Mouse (Mus musculus) CD4-positive helper T cell, adult 2 months (primary cell): ENCODE measurements around the gene Hemk1.

Source experiments
- DNase-seq: peaks from one replicate; pipeline ENCODE4 v3.0.0-alpha.2; 2012; ENCODE audit warnings: low read depth, missing footprints, low spot score

Hemk1 gene

GRCm38 (mm10) chr9:107343146-107343943 lies 5.2 kb upstream of the Hemk1 start:
- DNase-seq = no peak

DNA sequence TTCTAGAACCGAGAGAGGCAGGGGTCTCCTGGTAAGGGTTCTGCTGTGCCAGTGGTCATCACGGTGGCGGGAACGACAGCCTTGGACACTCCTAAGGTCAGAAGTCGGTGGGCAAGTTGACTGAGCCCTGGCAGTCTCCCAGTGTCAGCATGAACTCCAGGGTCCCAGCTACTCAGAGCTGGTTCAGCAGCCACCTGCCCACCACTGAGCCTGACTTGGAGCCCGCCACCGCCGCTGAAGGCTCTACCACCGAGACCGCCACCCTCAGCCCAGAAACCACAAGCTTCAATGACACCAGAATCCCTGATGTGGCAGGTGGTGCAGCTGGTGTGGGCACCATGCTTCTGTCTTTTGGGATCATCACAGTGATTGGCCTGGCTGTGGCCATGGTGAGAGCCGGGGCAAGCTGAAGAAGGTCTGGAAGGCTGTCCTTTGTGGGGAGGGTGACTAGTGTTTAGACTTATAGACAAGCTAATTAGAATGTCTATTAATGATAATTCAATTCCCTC lies 4.1 kb upstream of the Hemk1 start:
- DNase-seq = no peak

DNA sequence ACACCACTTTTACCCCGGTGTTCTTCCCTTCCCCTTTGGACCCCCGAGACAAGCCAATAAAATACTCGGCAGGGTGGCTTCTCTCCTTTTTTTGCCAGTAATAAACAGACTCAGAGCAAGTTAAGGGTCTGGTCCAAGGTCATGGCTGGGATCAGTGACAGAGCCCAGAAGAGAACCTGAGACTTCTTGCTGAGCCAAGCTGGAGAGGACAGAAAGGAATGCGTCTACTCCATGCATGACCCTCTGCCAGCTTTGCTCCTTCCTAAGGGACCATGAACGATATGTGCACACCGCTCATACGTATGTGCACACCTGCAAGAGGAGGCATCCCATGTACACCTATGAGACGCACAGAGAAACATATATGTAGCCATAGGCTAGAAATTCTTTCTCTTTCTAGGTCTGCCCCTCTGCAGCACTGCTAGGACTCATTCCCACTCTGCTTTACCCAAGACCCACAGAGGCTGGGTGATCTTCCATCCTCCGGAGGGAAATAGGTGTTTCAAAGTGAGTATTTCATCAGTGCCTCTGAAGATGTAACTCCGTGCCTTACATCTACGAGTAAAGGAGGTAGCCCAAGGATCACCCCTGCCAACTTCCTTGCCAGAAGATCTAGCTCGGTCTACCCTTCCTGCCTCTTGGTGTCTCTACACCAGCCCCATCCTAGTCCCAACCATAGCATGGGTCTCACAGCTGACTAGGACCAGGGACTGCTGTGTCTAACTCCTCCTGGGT lies 2.9 kb upstream of the Hemk1 start:
- DNase-seq = no peak

GRCm38 (mm10) chr9:107340267-107340859 lies 2.2 kb upstream of the Hemk1 start, which contains the start of gene 6430571L13Rik:
Gene 6430571L13Rik (plus strand): TSS chr9:107340602.
- DNase-seq = peak; percentile 91

GRCm38 (mm10) chr9:107336386-107336785 lies 1.8 kb downstream of the Hemk1 start:
- DNase-seq = no peak

DNA sequence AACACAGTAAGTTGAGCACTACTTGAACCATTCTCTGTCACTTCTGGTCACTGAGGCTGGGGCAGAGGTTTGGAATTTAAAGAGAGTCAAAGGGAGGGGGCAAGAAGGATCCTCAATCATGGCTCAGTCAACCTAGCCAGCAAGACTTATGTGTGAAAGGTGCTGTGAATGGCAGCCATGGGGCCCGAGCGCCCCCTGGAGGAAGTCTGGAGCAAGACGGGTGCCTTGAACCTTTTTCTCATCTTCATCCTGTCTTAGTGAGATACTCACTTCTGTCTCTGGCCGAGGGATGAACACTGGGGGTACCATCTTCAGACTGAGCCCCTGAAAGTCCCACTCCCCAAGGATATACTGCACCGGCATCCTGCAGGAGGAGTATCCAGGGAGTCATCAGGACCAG lies 2.2 kb downstream of the Hemk1 start:
- DNase-seq = peak; percentile 84

DNA sequence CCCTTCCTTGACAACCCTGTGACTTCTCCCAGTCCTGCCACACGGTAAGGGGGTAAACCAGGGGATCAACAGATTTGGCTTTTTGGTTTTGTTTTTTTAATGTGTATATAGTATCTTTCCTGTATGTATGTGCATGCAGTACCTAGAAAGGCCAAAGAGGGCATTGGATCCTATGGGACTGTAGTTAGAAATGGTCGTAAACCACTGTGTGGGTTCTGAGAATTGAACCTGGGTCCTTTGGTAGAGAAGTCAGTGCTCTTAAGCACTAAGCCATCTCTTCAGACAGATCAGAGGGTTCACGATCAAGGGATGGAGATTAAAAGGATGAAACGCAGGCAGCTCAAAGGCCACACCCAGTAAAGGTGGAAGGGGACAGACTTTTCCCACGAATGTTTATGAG lies 3.1 kb downstream of the Hemk1 start:
- DNase-seq = peak; percentile 58

DNA sequence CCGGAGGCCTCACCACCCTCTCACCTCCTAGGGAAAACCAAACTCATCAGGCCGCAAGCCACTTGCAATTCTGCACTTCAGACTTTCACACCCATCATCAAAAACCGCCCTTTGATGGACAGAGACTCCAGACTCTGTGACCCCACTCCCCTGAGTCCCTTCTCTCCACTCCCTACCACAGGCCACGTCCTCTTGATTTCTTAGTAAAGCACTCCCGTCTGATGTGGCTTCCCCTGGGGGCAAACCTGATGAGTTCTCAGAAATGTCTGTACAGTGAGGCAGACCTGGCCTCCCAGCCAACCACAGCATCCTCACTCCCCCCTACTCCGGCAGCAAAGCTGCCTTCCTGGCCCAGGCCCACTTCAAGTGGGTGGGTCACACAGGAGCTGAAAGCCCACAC lies 3.8 kb downstream of the Hemk1 start:
- peak; percentile 85 for DNase-seq

GRCm38 (mm10) chr9:107333686-107334085 lies 4.5 kb downstream of the Hemk1 start:
- DNase-seq = peak; percentile 72

DNA sequence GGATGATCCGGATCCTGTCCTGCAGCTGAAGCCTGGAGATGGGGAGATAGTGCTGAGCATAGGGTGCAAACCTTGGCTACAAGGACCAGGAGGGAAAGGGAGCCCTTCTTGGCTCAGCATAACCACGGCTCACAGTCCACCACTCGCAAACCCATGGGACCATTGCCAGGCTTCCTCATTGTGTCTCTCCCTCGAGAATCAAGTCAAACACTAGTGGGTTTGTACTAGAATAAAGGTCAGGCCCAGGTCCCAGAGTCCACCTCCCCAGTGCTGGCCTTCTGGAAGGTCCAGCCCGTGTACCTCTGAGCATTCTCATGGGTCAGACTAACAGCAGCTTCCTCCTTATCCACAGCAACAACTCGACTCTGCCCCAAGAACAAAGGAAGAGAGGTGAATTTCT lies 7.4 kb downstream of the Hemk1 start:
- DNase-seq = no peak

- DNase-seq = no peak
These were observed 10.1 kb downstream of the Hemk1 start for GRCm38 (mm10) chr9:107327879-107328620.

GRCm38 (mm10) chr9:107325904-107326303 lies 12.2 kb downstream of the Hemk1 start:
- DNase-seq = no peak

DNA sequence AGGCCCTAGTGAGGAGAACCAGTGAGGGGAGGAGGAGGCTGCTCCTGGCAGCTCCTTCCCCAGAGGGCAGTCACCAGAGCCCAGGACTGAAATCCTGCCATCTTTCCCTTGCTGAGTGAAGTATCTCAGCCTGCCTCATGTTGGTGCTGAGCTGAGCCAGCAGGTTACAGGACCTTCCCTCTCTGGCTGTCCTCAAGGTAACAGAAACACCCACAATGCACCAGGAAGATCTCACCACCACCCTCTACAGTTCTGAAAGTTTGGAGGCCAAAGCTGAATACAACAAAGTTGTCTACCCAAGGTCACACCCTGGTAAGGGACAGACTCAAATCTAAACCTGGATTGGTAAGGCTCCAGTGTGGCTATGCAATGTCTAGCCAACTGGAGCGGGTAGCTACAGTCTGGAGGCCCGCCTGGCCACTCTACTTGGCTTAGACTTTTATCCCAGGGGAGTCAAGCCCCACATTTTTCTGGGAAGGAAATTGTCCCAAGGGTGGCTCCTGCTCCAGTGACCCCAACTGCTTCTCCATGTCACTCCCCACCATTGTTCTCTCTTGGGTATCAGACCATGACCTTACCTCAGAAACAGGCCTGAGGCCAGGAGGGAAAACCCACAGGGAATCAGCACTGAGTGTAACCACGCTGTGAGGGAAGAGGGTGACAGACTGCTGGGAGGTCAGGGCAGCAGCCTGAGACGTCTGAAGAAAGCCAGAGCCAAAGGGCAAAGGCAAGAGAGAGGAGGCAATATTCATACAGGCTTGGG lies 13.2 kb downstream of the Hemk1 start:
- no peak for DNase-seq

DNA sequence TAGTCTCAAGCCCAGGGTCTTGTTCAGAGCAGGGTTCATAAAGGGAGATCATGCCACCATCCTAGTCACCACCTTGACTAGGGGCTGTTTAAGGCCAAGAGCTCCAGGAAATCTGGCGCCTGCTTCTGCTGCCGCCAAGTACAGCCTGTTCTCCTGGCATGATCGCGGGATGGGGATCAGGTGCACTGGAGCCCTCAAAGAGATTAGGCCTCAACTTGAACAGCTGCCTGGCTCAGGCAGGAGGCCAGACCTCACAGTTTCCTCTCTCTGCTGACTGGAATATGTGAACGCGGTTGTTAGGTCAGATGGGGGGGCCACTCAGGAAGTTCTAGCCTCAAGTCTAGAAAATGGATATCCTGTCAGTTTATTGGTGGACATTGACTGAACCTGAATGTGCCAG lies 14.6 kb downstream of the Hemk1 start:
- DNase-seq = no peak

GRCm38 (mm10) chr9:107322461-107323050 lies 15.6 kb downstream of the Hemk1 start:
- no peak for DNase-seq

DNA sequence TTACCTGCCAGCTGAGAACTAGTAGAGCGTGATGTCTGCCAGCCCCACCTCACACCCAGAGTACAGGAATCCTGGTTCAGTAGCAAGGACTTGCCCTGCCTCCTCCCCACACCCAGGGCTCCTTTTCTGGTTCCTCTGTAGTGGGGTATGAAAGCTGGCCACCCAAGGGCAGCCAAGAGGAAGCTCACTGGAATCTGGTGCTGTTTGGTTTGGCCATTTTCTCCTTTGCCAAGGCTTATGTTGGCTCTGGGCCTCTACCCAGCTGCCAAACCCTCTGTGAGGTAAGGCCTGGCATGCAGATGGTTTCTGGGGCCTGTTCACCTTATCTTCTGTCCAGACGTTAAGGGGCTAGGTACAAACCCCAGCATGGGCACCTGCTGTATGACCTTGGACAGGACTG lies 22.4 kb downstream of the Hemk1 start:
- DNase-seq = no peak

GRCm38 (mm10) chr9:107313926-107314325 lies 24.2 kb downstream of the Hemk1 start:
- no peak for DNase-seq

DNA sequence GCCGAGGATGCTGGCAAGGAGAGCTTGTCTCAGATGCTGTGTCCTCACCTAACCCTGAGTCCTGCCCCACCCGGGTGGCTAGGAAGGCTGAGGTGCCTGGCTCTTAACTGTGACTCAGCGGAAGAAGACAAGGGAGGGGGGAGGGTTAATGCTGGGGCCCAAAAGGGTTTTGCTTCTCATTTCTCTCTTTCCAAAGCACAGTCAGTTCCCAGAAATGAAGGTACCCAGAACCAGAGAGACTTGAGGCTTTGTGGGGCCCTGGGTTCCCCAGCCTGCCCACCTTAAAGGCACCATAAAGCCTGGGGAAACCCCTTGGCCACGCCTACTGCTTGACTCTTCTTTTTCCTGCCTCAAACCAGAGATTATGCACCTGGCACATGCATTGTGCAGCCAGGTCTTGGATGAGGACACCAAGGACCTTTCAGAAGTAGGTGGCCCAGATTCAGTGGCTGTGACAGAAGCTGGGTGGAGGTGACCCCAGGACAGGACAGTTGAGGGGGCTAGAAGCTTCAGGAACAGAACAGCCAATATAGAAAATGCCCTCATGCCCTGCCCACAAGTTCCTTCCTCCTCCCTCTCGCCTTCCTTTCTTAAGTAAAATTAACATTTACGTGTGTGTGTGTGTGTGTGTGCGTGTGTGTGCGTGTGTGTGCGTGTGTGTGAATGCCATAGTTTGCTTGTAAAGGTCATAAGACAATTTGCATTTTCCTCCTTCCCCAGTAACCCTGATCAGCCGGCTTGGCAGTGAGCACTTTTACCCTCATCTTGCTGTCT lies 25.2 kb downstream of the Hemk1 start:
- DNase-seq = peak; percentile 93

DNA sequence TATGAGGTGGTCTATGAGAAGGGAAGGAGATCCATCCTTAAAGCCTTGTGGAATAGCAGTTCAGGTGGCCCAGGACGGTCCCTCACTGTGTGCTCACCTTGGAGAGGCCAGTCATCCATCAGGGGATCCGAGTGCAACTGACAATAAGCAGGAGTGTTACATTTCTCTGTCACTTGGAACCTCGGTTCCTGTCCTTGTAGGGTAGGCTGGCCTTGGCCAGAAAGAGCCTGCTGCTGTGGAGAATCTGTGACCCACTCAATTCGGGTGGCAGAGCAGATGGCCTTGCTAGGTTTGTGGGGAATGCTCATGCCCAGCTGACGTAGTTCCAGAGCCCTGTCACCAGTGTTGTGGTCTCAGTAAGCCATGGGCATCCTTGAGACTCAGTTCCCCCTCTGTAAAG lies 28.6 kb downstream of the Hemk1 start:
- DNase-seq = no peak

- DNase-seq = peak; percentile 43
These were observed 29.0 kb downstream of the Hemk1 start for GRCm38 (mm10) chr9:107309171-107309570.
